Mouse (Mus musculus) cerebellum, adult 2 months (tissue): ENCODE measurements around the gene Nyap2. TPM values are rescaled to one million over a fixed set of nuclear protein-coding genes. Genes with fewer than 3 reads are reported as not detected.
A peak's percentile ranks its signal among the peaks of the same experiment; 100 is the strongest.

Source experiments
- DNase-seq, 2 experiments: peaks; one replicate each; pipeline ENCODE4 v3.0.0; 2021
- H3K27ac ChIP-seq: fragments of 200-500 bp; 2 replicates; pipeline ENCODE4 v1.5.1; 2012; ENCODE audit warnings: low read length, control low read depth, inconsistent platforms; ENCODE audit not compliant: insufficient read depth
- H3K27me3 ChIP-seq: fragments of 200-500 bp; 2 replicates; pipeline ENCODE4 v1.6.1; 2012; ENCODE audit warnings: inconsistent platforms, mild to moderate bottlenecking, low read length, moderate library complexity; ENCODE audit not compliant: control insufficient read depth, insufficient read depth
- H3K4me1 ChIP-seq: fragments of 200-500 bp; 2 replicates; pipeline ENCODE4 v1.6.1; 2011; ENCODE audit warnings: low read length; ENCODE audit not compliant: control insufficient read depth, insufficient read depth
- H3K4me3 ChIP-seq: fragments of 200-500 bp; replicated peaks from 2 replicates; pipeline ENCODE3; 2011; ENCODE audit warnings: mild to moderate bottlenecking, low read depth, low read length, control low read depth; ENCODE audit not compliant: insufficient read depth
- CTCF ChIP-seq: fragments of 200-500 bp; IDR thresholded peaks from 2 replicates; pipeline ENCODE4 v1.5.1; 2011; ENCODE audit warnings: low read depth, mild to moderate bottlenecking, control low read depth, low read length, moderate library complexity, borderline replicate concordance; ENCODE audit not compliant: insufficient read depth
- POLR2A ChIP-seq: fragments of 200-500 bp; IDR thresholded peaks from 2 replicates; pipeline ENCODE4 v1.6.1; 2011; ENCODE audit warnings: low read length, control low read depth, borderline replicate concordance; ENCODE audit not compliant: insufficient read depth
- WGBS: fragments of 180-500 bp; shearing (Covaris S2); methylation state at CpG from one replicate; pipeline ENCODE4 v1.1.7; 2018; 5-methylcytosine and 5-hydroxymethylcytosine counted together
- polyA plus RNA-seq: library from polyadenylated mRNA; depleted of rRNA; stranded (reverse); fragments of >200 nt; gene quantifications from 2 replicates; pipeline ENCODE4 v1.2.3, GENCODE M21; 2012

The Nyap2 gene
- polyA plus RNA-seq, 1 experiment: 9.0 TPM

DNA sequence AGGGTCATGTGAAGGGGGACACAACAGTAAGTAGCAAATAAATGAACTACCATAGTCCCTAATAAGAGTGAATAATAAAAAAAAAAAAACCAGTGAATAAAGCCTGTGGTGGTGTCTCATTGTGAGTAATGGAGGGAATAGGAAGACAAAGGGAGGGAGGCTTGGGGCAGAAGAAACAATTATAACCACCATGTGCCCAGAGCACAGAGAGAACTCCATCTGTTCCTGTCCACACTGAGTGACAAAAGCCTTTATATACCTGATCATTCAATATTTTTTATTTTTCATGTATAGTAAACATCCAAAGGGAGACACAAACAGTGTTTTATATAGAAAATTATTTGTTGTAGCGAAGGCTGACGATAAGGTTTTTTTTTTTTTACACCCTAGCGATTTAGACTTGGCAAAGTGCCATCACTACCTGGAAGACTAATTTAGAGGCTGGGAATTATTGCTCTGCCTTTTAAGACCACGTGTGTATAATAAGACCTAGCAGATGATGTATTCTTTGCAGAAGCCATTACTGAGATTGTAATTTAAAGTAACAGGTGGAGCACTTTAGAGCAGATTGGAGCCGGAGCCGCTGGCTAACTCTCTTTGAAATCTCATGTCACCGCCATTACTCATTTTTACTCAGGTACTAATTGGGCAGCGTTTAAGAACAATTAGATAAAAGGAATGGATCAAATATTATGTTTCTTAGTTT, 55.4 kb downstream of the Nyap2 start:
- 48% methylated on average over 8 of the region's 8 CpGs for WGBS
- TF ChIP-seq POLR2A: no peak
- no peak for TF ChIP-seq CTCF
- peak in 1 of 2 experiments; percentile 63 for DNase-seq
- Histone ChIP-seq H3K27ac (no peak overlapping the region), H3K4me3 (no peak overlapping the region), H3K27me3 (no peaks in the 10 kb centered on the region), H3K4me1 (0 out of 2 replicates have a peak, but pooled peaks cover 2% of the 10 kb centered on the region)

DNA sequence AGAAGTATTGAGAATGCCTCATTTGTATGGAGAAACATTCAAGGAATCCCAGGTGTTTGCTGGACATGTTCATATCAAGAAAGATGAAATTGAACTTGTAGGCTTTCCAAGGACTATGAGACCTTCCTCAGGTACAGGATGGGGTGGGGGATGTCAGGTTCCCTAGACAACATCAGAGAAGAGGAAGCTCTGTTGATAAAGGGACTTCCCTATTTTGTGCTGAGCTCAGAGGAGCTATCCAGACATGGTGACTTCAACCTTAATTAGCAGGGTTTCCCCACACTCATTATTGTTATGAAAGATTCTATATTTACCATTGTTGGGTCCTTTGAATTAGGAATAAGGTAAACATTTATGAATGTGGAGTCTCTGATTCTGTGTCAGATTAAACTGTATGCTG, 67.1 kb downstream of the Nyap2 start:
- no peak overlapping the region for H3K27ac ChIP-seq
- H3K4me1 ChIP-seq: peaks cover 10% of the 10 kb centered on the region; the same call in 1 of the 2 replicates
- no peak for TF ChIP-seq CTCF
- no peak overlapping the region for H3K4me3 ChIP-seq
- DNase-seq: no peak
- H3K27me3 ChIP-seq: no peaks in the 10 kb centered on the region

DNA sequence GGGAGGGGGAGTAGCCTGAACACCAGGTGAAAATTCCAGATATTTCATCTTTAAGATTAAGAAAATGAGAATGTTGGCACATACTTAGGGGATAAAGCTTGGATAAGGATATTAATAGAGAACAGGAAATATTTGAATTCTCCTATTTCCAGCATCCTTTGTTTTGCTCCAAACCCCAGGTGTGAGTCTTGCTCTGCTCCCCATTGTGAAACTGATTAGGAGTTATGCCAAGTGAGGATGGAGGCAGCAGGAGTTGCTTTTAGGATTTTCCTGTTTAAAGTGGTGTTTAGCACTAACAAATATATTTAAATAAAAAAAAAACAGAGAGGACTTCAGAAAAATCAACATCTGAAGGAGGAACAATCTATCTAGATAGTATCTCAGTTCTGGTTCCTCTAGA, 68.8 kb downstream of the Nyap2 start:
- TF ChIP-seq CTCF: no peak
- no peak for TF ChIP-seq POLR2A
- H3K27ac ChIP-seq: no peak overlapping the region
- peaks cover 10% of the 10 kb centered on the region; the same call in 1 of the 2 replicates for H3K4me1 ChIP-seq
- no peaks in the 10 kb centered on the region for H3K27me3 ChIP-seq
- peak in 1 of 2 experiments; percentile 68 for DNase-seq
- H3K4me3 ChIP-seq: no peak overlapping the region

DNA sequence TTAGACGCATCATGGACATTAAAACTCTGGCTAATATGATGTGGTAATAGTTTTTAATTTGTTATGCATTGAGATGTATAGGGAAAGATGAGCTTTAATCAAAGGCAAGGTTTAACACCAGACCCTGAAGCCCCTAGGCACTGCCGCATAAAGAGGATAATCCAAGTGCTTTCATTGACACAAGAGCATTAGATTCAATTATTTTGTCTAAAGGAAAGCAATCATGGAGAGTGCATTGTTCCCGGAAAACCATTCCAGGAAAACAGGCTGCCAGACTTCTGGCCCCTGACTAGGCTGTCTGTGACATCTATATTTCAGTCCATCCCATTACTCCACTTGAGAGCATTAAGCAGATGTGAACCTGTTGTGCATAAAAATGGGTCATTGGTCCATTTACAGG, 92.5 kb downstream of the Nyap2 start:
- TF ChIP-seq POLR2A (no peak), CTCF (no peak)
- DNase-seq: no peak
- Histone ChIP-seq H3K27ac (no peak overlapping the region), H3K4me1 (0 out of 2 replicates have a peak, but pooled peaks cover 2% of the 10 kb centered on the region), H3K27me3 (no peaks in the 10 kb centered on the region), H3K4me3 (no peak overlapping the region)
- 64% methylated on average over 3 of the region's 3 CpGs for WGBS

DNA sequence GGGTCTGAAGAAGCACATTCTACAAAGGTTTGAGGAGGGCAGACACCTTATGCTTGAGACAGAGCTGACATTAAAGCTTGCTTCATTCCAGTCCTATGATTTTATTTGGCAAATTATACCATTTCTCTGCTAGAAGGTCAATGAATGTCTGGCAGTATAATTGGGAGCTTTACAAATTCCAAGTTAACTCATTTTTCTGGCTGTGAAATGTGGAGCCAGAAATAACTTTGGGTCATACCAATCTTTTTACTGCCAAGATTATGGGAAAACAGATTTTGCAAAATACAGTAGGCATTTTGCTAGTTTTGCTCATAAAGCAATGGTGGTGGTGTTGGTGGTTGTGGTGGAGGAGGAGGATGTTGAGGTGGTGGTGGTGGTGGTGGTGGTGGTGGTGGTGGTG, 96.0 kb downstream of the Nyap2 start:
- Histone ChIP-seq H3K4me1 (0 out of 2 replicates have a peak, but pooled peaks cover 2% of the 10 kb centered on the region), H3K27me3 (no peaks in the 10 kb centered on the region), H3K4me3 (no peak overlapping the region), H3K27ac (no peak overlapping the region)
- no peak for TF ChIP-seq CTCF
- TF ChIP-seq POLR2A: no peak
- DNase-seq: peak in 1 of 2 experiments; percentile 30

DNA sequence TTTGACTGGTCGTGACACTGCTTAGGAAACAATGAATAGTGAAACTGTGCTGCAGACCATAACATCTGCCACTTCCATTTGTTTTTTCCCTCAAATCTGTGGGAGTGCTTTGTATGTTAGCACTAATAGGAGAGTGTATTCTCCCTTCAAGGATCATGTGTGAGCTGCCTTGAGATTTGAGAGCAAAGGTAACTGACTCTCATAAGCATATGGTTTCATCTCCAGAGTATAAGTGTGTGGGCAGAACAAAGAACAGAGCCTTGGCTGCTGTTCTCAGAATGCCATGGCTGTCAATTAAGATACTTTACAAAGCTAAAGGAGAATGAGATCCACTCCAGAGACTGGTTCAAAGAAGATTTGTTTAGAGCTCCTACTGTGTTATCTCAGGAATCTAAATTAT, 96.6 kb downstream of the Nyap2 start:
- no peak for DNase-seq
- no peak overlapping the region for H3K27ac ChIP-seq
- no peak overlapping the region for H3K4me3 ChIP-seq
- H3K4me1 ChIP-seq: 0 out of 2 replicates have a peak, but pooled peaks cover 2% of the 10 kb centered on the region
- WGBS: 87% methylated on average over 1 of the region's 1 CpGs
- no peak for TF ChIP-seq POLR2A
- no peak for TF ChIP-seq CTCF
- H3K27me3 ChIP-seq: no peaks in the 10 kb centered on the region

DNA sequence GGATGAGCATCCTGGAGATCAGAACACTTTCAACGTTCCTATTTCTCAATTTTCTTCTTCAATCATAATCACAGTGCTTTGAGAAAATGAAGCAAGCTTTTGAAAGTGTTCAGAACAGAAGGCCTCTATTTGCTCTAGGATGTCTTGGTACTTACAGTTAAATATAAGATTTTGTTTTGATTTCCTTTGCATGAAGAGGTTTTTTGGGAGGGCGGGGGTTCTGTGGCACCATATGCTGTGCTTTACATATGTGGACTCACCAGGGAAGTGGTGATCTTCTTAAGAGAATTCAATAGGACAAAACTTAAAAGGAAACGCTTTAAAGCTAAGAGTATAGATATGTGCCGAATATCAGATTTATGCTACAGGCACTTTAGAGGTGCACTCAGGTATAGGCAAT, 103.0 kb downstream of the Nyap2 start:
- 91% methylated on average over 4 of the region's 4 CpGs for WGBS
- TF ChIP-seq CTCF (no peak), POLR2A (no peak)
- no peak overlapping the region for H3K27ac ChIP-seq
- H3K27me3 ChIP-seq: no peaks in the 10 kb centered on the region
- H3K4me3 ChIP-seq: no peak overlapping the region
- no peaks in the 10 kb centered on the region for H3K4me1 ChIP-seq
- DNase-seq: no peak

DNA sequence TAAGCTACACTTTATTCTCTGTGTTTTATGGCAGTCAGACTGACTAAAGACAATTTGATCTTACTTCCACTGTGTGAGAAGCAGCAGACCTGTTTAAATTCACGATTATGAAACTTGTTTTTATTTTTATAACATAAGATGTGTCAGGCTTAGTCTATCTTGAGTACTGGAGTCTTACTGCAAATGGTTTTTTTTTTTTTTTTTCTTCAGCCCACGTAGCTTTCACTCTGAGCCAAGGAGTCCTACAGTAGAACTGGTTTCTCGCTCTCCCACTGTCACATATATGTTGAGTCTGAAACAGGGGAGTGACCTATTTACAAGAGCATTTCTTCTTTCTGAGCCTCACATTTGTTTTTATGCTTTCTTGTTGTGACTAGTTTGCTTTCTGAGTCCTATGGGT, 103.9 kb downstream of the Nyap2 start:
- Histone ChIP-seq H3K27ac (no peak overlapping the region), H3K27me3 (no peaks in the 10 kb centered on the region), H3K4me1 (no peaks in the 10 kb centered on the region), H3K4me3 (no peak overlapping the region)
- no peak for TF ChIP-seq CTCF
- TF ChIP-seq POLR2A: no peak
- DNase-seq: no peak
- WGBS: 77% methylated on average over 3 of the region's 3 CpGs
